Mouse (Mus musculus) embryonic fibroblast, embryonic 13.5 days (primary cell): Measurements from ENCODE around the gene Gm31371. TPM values are rescaled to one million over a fixed set of nuclear protein-coding genes. Genes with fewer than 3 reads are reported as not detected.
"Not testable (repeated sequence)": the region's sequence is repeated elsewhere in the genome, so short reads cannot be mapped to it uniquely, and the experiment has no call there.

ENCODE experiments used
- H3K27ac ChIP-seq: 2 replicates; pipeline ENCODE4 v1.5.1; 2012; ENCODE audit warnings: low read length, control low read depth, inconsistent platforms; ENCODE audit not compliant: insufficient read depth
- H3K4me1 ChIP-seq: 2 replicates; pipeline ENCODE4 v1.6.1; 2011; ENCODE audit warnings: low read length; ENCODE audit not compliant: control insufficient read depth, insufficient read depth
- H3K4me3 ChIP-seq: 2 replicates; pipeline ENCODE4 v1.5.1; 2011; ENCODE audit warnings: mild to moderate bottlenecking, control low read depth, low read length; ENCODE audit not compliant: insufficient read depth
- CTCF ChIP-seq: IDR thresholded peaks from 2 replicates; pipeline ENCODE4 v1.5.1; 2011; ENCODE audit warnings: mild to moderate bottlenecking, control low read depth, low read length, moderate library complexity, borderline replicate concordance; ENCODE audit not compliant: insufficient read depth
- POLR2A ChIP-seq: IDR thresholded peaks from 2 replicates; pipeline ENCODE4 v1.6.1; 2011; ENCODE audit warnings: low read depth, mild to moderate bottlenecking, control low read depth, low read length, moderate library complexity
- polyA plus RNA-seq: library from polyadenylated mRNA; stranded (reverse); fragments of >200 nt; gene quantifications from 2 replicates; pipeline ENCODE4 v1.2.4, GENCODE M21; 2011; ENCODE audit warnings: low read depth; ENCODE audit not compliant: missing spikeins, insufficient read length

The Gm31371 gene
- not detected in 2 replicates for polyA plus RNA-seq

DNA sequence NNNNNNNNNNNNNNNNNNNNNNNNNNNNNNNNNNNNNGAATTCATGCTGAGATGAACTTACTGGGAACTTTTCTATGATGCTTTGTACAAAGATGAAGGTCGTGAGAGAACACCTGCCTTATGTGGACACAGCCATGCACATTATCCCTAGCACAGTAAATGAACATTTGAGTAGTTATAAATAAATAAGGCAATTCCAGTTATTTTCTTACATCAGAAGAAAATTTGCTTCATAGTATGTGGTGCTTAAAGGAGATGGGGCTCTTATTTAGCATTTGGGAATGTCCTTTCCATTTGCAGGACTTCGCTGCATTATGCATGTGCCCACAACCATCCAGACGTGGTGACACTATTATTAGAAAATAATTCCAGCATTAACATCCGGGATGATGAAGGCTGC is at the start of gene Gm31371:
TSS of gene Gm31371 (plus strand) at position 301 of the 400 bp plus-strand sequence.
- not testable (repeated sequence) for H3K27ac ChIP-seq, H3K4me3 ChIP-seq, H3K4me1 ChIP-seq

DNA sequence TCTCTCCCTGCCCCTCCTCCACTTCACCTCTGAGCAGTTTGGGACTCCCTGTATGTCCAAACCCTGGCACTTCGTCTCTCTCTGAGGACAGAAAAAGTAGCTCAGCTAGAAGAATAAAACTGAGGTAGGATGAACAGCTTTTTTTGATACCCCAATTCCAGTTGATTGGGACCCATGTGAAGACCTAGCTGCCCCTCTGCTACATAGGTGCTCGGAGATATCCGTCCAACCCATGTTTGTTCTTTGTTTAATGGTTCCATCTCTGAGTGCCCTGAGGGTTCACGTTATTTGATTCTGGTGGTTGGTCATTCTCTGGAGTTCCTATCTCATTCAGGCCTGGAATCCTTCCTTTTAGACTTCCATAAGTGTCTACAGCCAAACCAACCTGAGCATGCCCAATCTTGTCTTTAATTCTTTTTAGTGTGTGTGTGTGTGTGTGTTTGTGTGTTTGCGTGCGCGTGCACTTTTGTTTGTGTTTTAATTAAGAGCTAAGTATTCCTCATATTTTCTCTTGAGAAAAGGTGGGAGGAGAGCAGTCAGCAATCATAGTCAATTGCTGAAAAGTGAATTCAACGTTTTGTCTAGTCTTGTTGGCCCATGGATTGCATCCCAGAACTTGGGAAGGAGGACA is 3.3 kb downstream of the Gm31371 start:
- H3K27ac ChIP-seq, H3K4me3 ChIP-seq, H3K4me1 ChIP-seq: not testable (repeated sequence)

GRCm38 (mm10) chr8:19908841-19909321 is 5.7 kb downstream of the Gm31371 start:
- not testable (repeated sequence) for H3K4me3 ChIP-seq, H3K27ac ChIP-seq, H3K4me1 ChIP-seq

- H3K4me1 ChIP-seq, H3K4me3 ChIP-seq, H3K27ac ChIP-seq: not testable (repeated sequence)
Observed at GRCm38 (mm10) chr8:19919086-19919485, 15.9 kb downstream of the Gm31371 start.

GRCm38 (mm10) chr8:19934274-19934673 is 31.1 kb downstream of the Gm31371 start:
- not testable (repeated sequence) for H3K4me3 ChIP-seq, H3K27ac ChIP-seq, H3K4me1 ChIP-seq

- not testable (repeated sequence) for H3K4me1 ChIP-seq, H3K4me3 ChIP-seq, H3K27ac ChIP-seq
Observed at GRCm38 (mm10) chr8:19935541-19936030, 32.4 kb downstream of the Gm31371 start.

DNA sequence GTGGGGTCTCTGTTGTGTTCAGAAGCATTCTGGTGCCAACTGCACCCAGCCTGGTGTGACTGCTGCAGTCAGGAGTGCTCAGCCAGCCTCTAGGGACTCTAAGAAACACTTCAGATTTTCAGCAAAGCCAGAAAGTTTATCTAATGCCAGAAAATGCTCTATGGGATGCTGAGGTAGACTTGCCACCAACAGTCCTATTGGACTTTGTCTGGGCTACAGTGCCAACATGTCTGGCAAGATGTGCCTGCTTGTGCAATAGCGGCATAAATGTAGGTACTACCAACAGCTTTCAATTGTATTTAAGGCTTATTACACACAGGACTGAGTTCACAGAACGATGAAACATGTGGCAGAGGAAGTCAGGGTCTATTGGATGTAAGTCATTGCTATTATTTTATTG is 57.7 kb downstream of the Gm31371 start:
- H3K4me3 ChIP-seq = no peak overlapping the region
- no peak overlapping the region for H3K27ac ChIP-seq
- TF ChIP-seq POLR2A (no peak), CTCF (no peak)

DNA sequence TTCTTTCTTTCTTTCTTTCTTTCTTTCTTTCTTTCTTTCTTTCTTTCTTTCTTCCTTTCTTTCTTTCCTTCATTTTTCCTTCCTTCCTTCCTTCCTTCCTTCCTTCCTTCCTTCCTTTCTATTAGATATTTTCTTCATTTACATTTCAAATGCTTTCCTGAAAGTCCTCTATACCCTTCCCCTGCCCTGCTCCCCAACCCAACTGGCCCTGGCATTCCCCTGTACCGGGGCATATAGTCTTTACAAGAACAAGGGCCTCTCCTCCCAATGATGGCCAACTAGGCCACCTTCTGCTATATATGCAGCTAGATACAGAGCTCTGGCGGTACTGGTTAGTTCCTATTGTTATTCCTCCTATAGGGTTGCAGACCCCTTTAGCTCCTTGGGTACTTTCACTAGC is 60.6 kb downstream of the Gm31371 start:
- H3K27ac ChIP-seq, H3K4me1 ChIP-seq: not testable (repeated sequence)

More for the DNA sequence above, 57.7 kb downstream of the Gm31371 start:
- no peaks in the 10 kb centered on the region for H3K4me1 ChIP-seq

DNA sequence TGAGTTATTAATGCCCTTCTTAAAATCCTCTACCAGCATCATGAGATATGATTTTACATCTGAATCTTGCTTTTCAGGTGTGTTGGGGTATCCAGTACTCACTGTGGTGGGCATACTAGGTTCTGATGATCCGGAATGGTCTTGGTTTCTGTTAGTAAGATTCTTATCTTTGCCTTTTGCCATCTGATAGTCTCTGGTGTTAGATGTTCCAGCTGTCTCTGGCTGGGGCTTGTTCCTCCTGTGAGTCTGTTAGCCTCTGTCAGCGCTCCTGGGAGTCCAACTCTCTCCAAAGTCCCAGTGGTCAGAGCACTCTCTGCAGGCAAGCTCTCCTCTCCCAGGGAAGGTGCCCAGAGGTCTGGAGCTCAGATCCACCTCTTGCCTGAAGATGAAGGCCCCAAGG is 65.0 kb downstream of the Gm31371 start:
- not testable (repeated sequence) for H3K4me1 ChIP-seq, H3K27ac ChIP-seq, H3K4me3 ChIP-seq

More for the DNA sequence above, 60.6 kb downstream of the Gm31371 start:
- not testable (repeated sequence) for H3K4me3 ChIP-seq

- not testable (repeated sequence) for H3K4me1 ChIP-seq, H3K27ac ChIP-seq, H3K4me3 ChIP-seq
Observed at GRCm38 (mm10) chr8:19975237-19975636, 72.0 kb downstream of the Gm31371 start.

Other genes with a start within 250 kb of the Gm31371 start
- gene 4930467E23Rik, start 173.8 kb upstream of the Gm31371 start, polyA plus RNA-seq = not detected in 2 replicates